Mouse (Mus musculus): Measurements from ENCODE around the gene Krba1. TPM values are rescaled to one million over a fixed set of nuclear protein-coding genes. Genes with fewer than 3 reads are reported as not detected.

Krba1 gene
- 44.1 and 44.3 TPM in 2 replicates for polyA plus RNA-seq (2012; rRNA removed)

DNA sequence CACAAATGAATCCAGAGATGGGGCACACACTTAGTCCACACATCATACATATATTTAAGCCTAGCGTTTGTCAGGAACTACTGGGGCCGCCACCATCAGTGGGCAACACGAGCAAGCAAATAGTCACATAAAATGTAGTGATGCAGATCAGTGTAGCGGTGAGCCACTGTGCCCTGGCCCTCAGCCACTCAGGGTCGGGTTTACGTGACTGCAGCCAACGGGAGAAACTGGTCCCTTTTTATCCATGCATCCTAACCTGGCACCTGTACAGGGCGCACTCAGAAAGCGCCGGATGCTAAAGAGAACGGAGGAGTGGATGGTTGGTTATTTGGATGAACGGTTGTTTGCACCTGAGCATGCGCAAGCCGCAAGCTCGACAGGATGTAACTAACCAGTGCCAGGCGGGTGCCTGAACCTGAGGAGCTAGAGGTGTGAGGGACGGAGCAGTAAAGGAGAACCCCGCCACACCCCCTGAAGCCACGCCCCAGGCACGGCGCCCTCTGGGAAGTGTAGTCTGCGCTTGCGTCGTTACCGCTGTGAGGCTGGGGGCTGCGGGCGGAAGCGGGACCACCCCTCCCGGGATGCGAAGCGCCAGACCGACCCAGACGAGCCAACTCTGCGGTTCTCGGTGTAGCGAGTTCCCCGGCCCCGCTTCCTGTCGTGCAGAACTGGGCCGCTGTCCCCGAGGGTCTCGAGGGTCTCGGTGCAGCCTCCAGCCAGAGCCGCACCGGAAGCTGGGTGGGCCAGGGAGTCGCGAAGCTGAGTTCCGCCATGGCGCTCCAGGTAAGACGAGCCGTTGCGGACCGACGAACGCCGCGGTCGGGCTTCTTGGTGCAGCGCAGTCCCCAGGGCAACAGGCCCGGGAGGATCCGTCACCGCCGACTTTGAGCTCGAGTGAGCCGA, at the start of gene Krba1:
Gene Krba1 (plus strand): TSS at position 482 of the 903 bp plus-strand sequence.

DNA sequence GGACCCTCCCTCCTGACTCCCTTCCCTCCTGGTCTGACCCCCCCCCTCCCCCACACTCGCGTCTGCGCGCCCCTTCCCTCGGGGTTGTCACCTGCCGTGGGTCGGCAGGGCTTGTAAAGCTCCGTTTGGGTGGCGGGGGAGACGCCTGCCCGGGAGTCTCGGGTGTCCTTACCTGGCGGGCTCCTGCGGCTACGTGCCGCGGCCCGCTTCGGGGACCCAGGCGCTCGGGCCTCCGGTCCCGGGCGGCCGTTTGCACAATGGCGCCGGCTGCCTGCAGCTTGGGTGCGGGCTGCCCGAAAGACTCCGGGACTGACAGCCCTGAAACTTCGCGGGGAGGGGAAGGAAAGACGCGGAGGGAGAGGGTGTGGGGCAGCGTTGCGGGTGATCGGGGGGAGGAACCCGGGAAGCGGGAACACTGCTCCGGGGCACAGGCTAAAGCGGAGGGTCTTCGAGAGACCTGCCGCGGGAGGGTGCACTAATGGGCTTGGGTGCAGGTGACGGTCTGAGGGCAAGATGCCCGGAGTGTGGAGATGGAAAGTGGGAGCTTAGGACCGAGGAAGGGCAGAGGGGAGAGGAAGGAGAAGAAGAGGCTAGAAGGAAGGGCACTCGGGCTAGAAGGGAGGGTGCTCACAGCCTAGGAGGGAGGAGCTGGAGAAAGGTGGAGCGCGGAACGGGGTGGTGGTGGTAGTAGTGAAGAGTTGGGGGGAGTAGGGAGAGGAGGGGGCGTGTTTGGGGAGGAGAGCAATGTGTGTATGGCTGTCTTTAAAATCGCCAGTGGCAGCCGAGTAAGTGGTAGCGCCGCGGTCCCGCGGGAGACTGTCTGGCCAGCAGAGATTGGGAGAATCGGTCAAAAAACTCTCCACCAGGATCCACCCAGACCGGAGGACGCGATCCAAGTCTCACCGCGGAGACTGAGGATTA, 50.1 kb downstream of the Krba1 start, which contains the start of gene Zfp467:
Gene Zfp467 (minus strand): TSS at position 645 of the 921 bp plus-strand sequence.

DNA sequence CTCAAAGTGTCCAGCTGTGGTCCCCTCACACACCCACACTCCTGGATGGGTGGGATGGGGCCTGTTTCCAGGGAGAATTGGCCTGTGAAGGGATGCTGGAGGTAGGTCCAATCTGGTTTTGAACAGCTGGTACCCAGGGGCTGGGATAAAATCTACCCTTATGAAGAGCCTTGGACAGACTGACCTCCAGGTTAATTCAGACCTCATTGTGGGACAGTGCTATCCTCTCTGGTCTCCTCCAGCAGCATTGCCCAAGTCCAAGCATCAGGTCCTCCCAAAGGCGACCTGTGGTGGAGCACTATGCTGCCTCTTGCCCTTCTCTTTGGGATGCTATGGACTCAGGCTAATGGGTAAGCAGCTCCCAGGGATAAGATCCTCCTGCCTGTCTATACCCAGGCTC, 52.5 kb downstream of the Krba1 start, which contains the start of gene Sspo:
Gene Sspo (plus strand): TSS at position 301 of the 400 bp plus-strand sequence.

Other genes with a start within 250 kb of the Krba1 start
- gene Zfp467, start 50.2 kb downstream of the Krba1 start, polyA plus RNA-seq (2012; rRNA removed), result 31.4 and 37.1 TPM in 2 replicates
- gene Sspo, start 52.6 kb downstream of the Krba1 start, polyA plus RNA-seq (2012; rRNA removed), result 2.3 and 2.8 TPM in 2 replicates
- 317 and 323 TPM in 2 replicates for gene Atp6v0e2, start 142.0 kb downstream of the Krba1 start, polyA plus RNA-seq (2012; rRNA removed)
- 24.9 and 28.4 TPM in 2 replicates for gene Lrrc61, start 159.2 kb downstream of the Krba1 start, polyA plus RNA-seq (2012; rRNA removed)
- 7.5 and 9.4 TPM in 2 replicates for gene Rarres2, start 177.2 kb downstream of the Krba1 start, polyA plus RNA-seq (2012; rRNA removed)
- gene Gm45021, start 194.0 kb downstream of the Krba1 start, polyA plus RNA-seq (2012; rRNA removed), result 0.41 TPM in 1 of 2 replicates, not detected in the other
- gene Repin1, start 198.3 kb downstream of the Krba1 start, polyA plus RNA-seq (2012; rRNA removed), result 47.3 and 49.6 TPM in 2 replicates
- not detected in 2 replicates for gene Gm44965, start 198.4 kb downstream of the Krba1 start, polyA plus RNA-seq (2012; rRNA removed)
- 10.4 and 11.7 TPM in 2 replicates for gene Zfp775, start 206.5 kb downstream of the Krba1 start, polyA plus RNA-seq (2012; rRNA removed)
- gene AI854703, start 231.2 kb downstream of the Krba1 start, polyA plus RNA-seq (2012; rRNA removed), result 22.4 and 24.2 TPM in 2 replicates